Comparison of ENCODE assay signal across 8 mouse cellular contexts in genomic region chr1:130717291-130717871, GRCm38 (mm10). TPM values are rescaled to one million over a fixed set of nuclear protein-coding genes. Genes with fewer than 3 reads are reported as not detected.
DNase-seq lines count a peak whose midpoint lies in the region; ATAC-seq and TF ChIP-seq lines count a peak whose summit lies in the region.

Gene Yod1, plus strand, starts transcription at chr1:130717327.

- peak within 1 kb of the TSS; percentile 100 for H3K4me2 ChIP-seq in hindbrain, postnatal 0 days (ENCODE audit: low read depth, low read length)

- H3K27ac ChIP-seq in gastrocnemius, adult 2 months = peak within 1 kb of the TSS; percentile 92
- peak within 1 kb of the TSS; percentile 90 for H3K27ac ChIP-seq in hindbrain, postnatal 0 days
- H3K27ac ChIP-seq in left cerebral cortex, adult 2 months = peak within 1 kb of the TSS; percentile 96
- peak within 1 kb of the TSS; percentile 70 for H3K27ac ChIP-seq in macrophage

- no peaks in the 10 kb centered on the region for H3K27me3 ChIP-seq in hindbrain, postnatal 0 days (ENCODE audit: insufficient read depth, low read length)

- H3K4me1 ChIP-seq in hindbrain, postnatal 0 days (ENCODE audit: insufficient read depth, low read length) = peaks cover 7% of the 10 kb centered on the region; the same call in 1 of the 2 replicates

- no peaks in the 10 kb centered on the region for H3K9me3 ChIP-seq in hindbrain, postnatal 0 days (ENCODE audit: low read length)

- intact Hi-C loops in gastrocnemius, adult 2 months (cut with DNase I) = loop anchor here (10.0 kb wide), 1 partner anchor 347 kb away; no protein-coding TSS in a partner anchor
- intact Hi-C loops in left cerebral cortex, adult 2 months (cut with DNase I) = loop anchor here (10.0 kb wide), 1 partner anchor 337 kb away; no protein-coding TSS in a partner anchor

- peak; percentile 95 for DNase-seq in gastrocnemius, adult 2 months
- DNase-seq in hindbrain, postnatal 0 days (ENCODE audit: low spot score) = peak; percentile 97
- peak; percentile 87 to 91 for DNase-seq in left cerebral cortex, adult 2 months (ENCODE audit: extremely low spot score in 1 of 2, low spot score in 2 of 2)
- peak; percentile 88 for DNase-seq in retina, postnatal 7 days (ENCODE audit: low read depth, low spot score)
- DNase-seq in urinary bladder, adult 18-20 months (ENCODE audit: low spot score in 2 of 2) = peak; percentile 79 to 86

- peak; percentile 66 for ATAC-seq in activated CD4-positive, CD25-positive, alpha-beta regulatory T cell, adult 4 months
- peak; percentile 68 for ATAC-seq in common myeloid progenitor, adult 5-6 weeks (replicated peaks; ENCODE audit: low read depth, poor library complexity, severe bottlenecking)
- peak; percentile 85 for ATAC-seq in hindbrain, postnatal 0 days

- TF ChIP-seq CTCF in gastrocnemius, adult 2 months (IDR thresholded peaks at IDR 0.05) = no peak; the same call in 1 of the 2 replicates
- TF ChIP-seq CTCF in hindbrain, postnatal 0 days (IDR thresholded peaks at IDR 0.05; ENCODE audit: low read depth) = no peak
- TF ChIP-seq CTCF in left cerebral cortex, adult 2 months (IDR thresholded peaks at IDR 0.05) = no peak

- H3K9ac ChIP-seq in hindbrain, postnatal 0 days (replicated peaks; ENCODE audit: low read length) = peak within 1 kb of the TSS; percentile 96

- H3K36me3 ChIP-seq in hindbrain, postnatal 0 days (ENCODE audit: insufficient read depth, low read length) = no peaks in the 10 kb centered on the region
- H3K36me3 ChIP-seq in macrophage (ENCODE audit: inconsistent target) = no peaks in the 10 kb centered on the region

- H3K79me2 ChIP-seq in macrophage (ENCODE audit: inconsistent target) = peaks cover 49% of the 10 kb centered on the region

- under 1% methylated on average over 54 of the region's 54 CpGs for WGBS in hindbrain, postnatal 0 days
- under 1% methylated on average over 54 of the region's 54 CpGs for WGBS in macrophage (ENCODE audit: missing documents)

- peak within 1 kb of the TSS; percentile 90 for H3K4me3 ChIP-seq in gastrocnemius, adult 2 months
- peak within 1 kb of the TSS; percentile 95 for H3K4me3 ChIP-seq in hindbrain, postnatal 0 days (ENCODE audit: low read length)
- H3K4me3 ChIP-seq in left cerebral cortex, adult 2 months = peak within 1 kb of the TSS; percentile 99
- H3K4me3 ChIP-seq in macrophage (ENCODE audit: inconsistent target) = peak within 1 kb of the TSS; percentile 95

RNA-seq across cellular contexts. Expression of gene Yod1, which starts in this region (rescaled TPM):
- 10 to 100 TPM; 19.3 to 20.3 TPM for polyA plus RNA-seq in activated CD4-positive, CD25-positive, alpha-beta regulatory T cell, adult 4 months (2017; shearing (Covaris generic))
- total RNA-seq in common myeloid progenitor, adult 5-6 weeks (2017) = 10.3 and 10.7 TPM in 2 replicates
- total RNA-seq in gastrocnemius, adult 2 months (2021) = 1 to 10 TPM; 3.7 to 4.1 TPM
- total RNA-seq in hindbrain, postnatal 0 days (2014; rRNA removed) = 10.4 and 11.9 TPM in 2 replicates
- 19.3 and 20.7 TPM in 2 replicates for polyA plus RNA-seq in hindbrain, postnatal 0 days (2015; fragmentation: Nextera tagmentation; extraction: Ambion mirVana)
- 10 to 100 TPM; 16.0 to 17.2 TPM for total RNA-seq in left cerebral cortex, adult 2 months (2021)
- total RNA-seq in macrophage (2018; cell fraction: chromatin; rRNA removed) = 10 to 100 TPM in 14 of 26 experiments, 1 to 10 TPM in 12; 3.7 to 26.4 (median 10.9) TPM
- total RNA-seq in macrophage (2018; cell fraction: cytosol; rRNA removed) = 1 to 10 TPM; 2.1 to 6.0 (median 4.2) TPM
- total RNA-seq in macrophage (2018; cell fraction: nucleus; rRNA removed) = 10 to 100 TPM in 13 of 26 experiments, 1 to 10 TPM in 13; 4.8 to 31.6 (median 9.7) TPM
- polyA plus RNA-seq in macrophage (2018) = 2.8 to 3.3 TPM (median 3.0 TPM) in 3 replicates

Comparison
In these comparisons a context has a peak if more than half of its experiments do, and no peak if none do; other contexts are left out.
1. Peak in every context shown above with its lines: DNase-seq, ATAC-seq, H3K4me3 ChIP-seq and H3K27ac ChIP-seq.